Mouse (Mus musculus): ENCODE measurements around the gene Prdx5.

The Prdx5 gene

GRCm38 (mm10) chr19:6909507-6910289, at the start of gene Prdx5, which contains the start of gene Trmt112:
Gene Prdx5 (minus strand): TSS chr19:6910106.
Gene Trmt112 (plus strand): TSS chr19:6909698.
- peak; percentile 87 for DNase-seq (ENCODE audit: low read depth)

- DNase-seq (ENCODE audit: low read depth) = no peak
These were observed 46.6 kb upstream of the Prdx5 start for GRCm38 (mm10) chr19:6956461-6956860.

DNA sequence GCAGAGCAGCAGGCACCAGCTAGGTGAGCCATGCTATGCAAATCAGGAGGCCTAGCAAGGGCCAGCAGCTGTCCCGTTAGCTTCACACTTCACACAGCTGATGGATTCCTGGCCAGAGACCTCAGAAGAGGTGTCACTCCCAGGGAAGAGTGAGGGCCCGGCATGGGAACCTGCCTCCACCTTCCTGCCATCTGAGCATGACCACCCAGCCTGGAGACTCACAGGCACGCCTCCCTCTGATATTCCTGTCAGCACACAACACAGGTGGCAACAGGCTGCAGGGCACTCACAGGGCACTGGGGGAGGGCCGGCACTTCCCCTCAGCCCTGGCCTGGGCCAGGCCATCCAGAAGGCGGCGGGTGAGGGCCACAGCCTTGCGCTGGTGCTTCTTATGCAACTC, 45.5 kb upstream of the Prdx5 start:
- no peak for DNase-seq (ENCODE audit: low read depth)

- DNase-seq (ENCODE audit: low read depth) = no peak
These were observed 44.1 kb upstream of the Prdx5 start for GRCm38 (mm10) chr19:6954046-6954445.

DNA sequence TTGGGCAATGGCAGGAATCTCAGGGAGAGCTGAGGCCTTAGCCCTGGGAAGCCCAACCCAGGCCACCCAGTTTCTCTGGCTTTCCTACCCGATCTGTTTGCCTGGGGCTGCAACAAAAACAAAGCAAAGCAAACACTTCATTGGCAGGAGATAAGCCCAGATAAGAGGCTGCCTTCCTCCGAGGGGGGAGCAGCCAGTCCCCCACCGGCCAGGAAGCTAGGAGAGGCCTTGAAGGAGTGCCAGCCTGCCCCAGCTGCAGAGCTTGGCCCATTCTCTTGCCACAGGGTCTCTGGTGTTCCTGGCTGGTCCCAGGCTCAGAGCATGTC, 42.8 kb upstream of the Prdx5 start:
- DNase-seq (ENCODE audit: low read depth) = no peak

- DNase-seq (ENCODE audit: low read depth) = no peak
These were observed 42.2 kb upstream of the Prdx5 start for GRCm38 (mm10) chr19:6951994-6952711.

- peak; percentile 79 for DNase-seq (ENCODE audit: low read depth)
These were observed 41.6 kb upstream of the Prdx5 start for GRCm38 (mm10) chr19:6951381-6951968.

- DNase-seq (ENCODE audit: low read depth) = no peak
These were observed 40.8 kb upstream of the Prdx5 start for GRCm38 (mm10) chr19:6950613-6951153.

GRCm38 (mm10) chr19:6949951-6950350, 40.0 kb upstream of the Prdx5 start:
- no peak for DNase-seq (ENCODE audit: low read depth)

DNA sequence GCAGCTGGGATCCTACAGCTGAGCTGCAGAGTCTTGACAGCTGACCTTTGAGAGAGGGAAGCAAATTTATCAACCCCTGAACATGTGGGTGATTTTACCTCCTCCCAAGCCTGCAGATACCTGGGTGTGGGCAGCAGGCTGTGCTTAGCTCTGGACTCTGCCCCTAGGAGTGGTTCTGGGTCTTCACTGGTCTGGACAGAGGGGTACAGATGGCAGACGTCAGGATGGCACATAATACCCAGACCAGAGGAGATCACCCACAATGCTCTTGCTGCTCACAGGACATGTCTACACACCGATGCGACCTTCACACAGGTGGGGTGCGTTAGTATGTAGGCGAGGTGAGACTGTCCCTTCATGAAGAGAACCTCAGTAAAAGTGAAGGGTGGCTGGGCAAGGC, 39.6 kb upstream of the Prdx5 start:
- DNase-seq (ENCODE audit: low read depth) = no peak

- DNase-seq (ENCODE audit: low read depth) = no peak
These were observed 38.3 kb upstream of the Prdx5 start for GRCm38 (mm10) chr19:6948186-6948585.

- DNase-seq (ENCODE audit: low read depth) = no peak
These were observed 37.8 kb upstream of the Prdx5 start for GRCm38 (mm10) chr19:6947742-6948141.

GRCm38 (mm10) chr19:6943709-6944108, 33.8 kb upstream of the Prdx5 start:
- no peak for DNase-seq (ENCODE audit: low read depth)

DNA sequence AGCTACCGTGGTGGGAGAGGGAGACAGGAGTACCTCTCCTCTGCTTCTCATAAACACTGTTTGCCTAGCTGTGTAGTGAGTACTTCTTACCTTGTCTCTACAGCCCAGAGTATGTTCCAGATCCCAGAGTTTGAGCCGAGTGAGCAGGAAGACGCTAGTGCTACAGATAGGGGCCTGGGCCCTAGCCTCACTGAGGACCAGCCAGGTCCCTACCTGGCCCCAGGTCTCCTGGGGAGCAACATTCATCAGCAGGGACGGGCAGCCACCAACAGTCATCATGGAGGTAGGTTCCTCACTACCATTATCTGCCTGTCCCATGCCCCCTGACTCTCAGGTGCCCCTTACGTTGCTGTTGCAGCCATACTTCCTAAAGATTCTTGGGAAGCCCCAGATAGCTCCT, 32.9 kb upstream of the Prdx5 start:
- no peak for DNase-seq (ENCODE audit: low read depth)

DNA sequence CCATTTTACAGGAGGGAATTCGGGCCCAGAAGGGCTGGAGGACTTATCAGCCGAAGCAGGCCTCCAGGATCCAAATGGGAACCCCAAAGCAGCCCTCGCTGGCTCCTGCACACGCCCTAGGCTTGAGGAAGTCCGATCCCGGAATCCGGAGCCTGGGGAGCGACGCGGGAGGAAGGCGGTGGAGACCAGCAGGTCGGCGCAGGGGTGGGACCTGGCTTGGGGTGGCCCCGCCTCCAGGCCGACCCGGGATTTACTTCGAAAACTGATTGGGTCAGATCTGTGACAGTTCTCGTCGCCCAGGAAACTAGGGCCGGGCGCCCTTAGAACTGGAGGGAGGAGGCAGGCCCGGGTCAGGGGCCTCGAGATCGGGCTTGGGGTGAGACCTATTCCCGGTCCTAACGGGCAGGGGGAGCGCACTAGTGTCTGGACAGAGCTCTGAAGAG, 32.4 kb upstream of the Prdx5 start, which contains the start of gene Gpr137:
Gpr137 (minus strand) TSS at position 232 of the 443 bp plus-strand sequence.
- peak; percentile 89 for DNase-seq (ENCODE audit: low read depth)

DNA sequence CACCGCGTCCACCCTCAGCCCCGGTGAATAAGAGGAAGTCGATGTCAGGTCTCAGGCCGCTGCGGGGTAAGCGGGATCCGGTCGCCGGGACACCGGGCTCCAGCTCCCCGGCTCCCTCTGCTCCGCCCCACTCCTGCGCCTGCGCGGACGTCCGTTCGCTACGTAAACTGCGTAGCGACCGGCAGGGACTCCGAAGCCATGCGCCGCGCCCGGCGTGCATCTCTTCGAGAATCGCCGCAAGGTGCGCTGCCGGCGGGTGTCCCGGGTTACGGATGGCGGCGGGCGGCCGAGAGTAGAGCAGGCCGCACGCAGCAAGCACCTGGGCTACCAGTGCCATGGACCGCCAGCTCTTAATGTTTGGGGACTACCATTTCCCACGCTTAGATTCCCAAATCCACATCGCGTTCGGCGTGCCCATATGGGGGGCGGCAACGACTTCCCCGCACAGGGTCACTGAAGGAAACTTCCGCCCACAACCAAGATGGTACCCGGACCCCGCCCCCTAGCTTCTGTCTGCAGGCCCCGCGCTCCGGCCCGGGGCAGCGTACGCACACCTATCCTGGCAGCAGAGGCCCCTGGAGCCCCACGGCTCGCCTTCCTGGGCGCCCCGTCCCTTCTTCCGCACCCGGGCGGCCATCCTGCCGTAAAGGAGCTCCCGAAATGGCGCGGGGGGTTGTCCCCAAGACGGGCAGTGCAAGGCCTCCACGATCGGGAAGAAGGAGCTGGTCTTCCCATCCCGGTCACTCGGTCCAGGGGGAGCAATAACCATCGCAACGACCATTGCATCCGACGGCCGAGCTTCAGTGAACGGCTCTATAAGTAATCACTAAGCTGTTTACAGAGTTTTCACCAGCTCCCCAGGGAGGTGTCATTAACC, 31.7 kb upstream of the Prdx5 start, which contains the start of gene Bad:
Bad (plus strand) TSS at position 490 of the 877 bp plus-strand sequence.
- DNase-seq (ENCODE audit: low read depth) = peak; percentile 90

- no peak for DNase-seq (ENCODE audit: low read depth)
These were observed 30.8 kb upstream of the Prdx5 start for GRCm38 (mm10) chr19:6940396-6941351.

- DNase-seq (ENCODE audit: low read depth) = no peak
These were observed 29.4 kb upstream of the Prdx5 start for GRCm38 (mm10) chr19:6939106-6940002.

Measured in c-Kit-positive CD71-positive TER-119-negative erythroid progenitor cells, embryonic 14.5 days (primary cell).